Mouse (Mus musculus) ovary, postnatal 36 days (tissue): ENCODE measurements around the gene 1700001P01Rik.
A peak's percentile ranks its signal among the peaks of the same experiment; 100 is the strongest.
"Not testable (repeated sequence)": the region's sequence is repeated elsewhere in the genome, so short reads cannot be mapped to it uniquely, and the experiment has no call there.

Experiments used
- DNase-seq: peaks from one replicate; pipeline ENCODE4 v3.0.0; 2022; ENCODE audit warnings: low spot score, mixed read lengths

Gene 1700001P01Rik

DNA sequence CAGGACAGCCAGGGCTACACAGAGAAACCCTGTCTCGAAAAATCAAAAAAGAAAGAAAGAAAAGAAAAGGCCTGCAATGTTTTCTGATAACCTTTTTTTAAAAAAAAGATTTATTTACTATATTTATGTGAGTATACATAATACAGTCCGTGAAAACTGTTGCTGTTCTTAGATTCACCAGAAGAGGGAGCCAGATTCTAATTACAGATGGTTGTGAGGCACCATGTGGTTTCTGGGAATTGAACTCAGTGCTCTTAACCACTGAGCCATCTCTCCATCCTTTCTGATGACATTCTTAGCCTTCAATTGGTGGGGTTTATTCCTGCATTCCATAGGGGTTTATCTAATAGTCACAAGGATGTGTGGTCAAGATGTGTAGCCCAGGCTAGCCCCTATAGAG lies 17.4 kb upstream of the 1700001P01Rik start:
- DNase-seq: no peak

DNA sequence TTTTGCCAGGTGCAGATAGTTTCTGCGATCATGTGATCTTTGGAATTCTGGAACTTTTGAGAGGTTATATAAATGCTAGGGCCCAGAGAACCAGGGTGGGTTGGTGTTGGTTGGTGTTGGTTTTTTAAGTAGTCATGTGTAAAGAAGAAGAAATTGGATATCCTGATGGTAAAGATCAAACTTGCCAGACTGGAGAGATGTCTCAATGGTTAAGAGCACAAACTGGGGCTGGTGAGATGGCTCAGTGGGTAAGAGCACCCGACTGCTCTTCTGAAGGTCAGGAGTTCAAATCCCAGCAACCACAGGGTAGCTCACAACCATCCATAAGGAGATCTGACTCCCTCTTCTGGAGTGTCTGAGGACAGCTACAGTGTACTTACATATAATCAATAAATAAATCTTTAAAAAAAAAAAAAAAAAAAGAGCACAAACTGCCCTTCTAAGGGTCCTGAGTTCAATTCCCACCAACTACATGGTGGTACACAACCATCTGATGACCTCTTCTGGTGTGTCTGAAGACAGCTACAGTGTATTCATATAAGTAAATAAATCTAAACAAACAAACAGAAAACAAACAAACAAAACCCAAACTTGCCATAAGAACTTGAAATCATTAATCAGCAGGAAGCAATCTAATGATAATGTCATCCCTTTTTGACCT lies 15.2 kb upstream of the 1700001P01Rik start:
- DNase-seq: not testable (repeated sequence)

DNA sequence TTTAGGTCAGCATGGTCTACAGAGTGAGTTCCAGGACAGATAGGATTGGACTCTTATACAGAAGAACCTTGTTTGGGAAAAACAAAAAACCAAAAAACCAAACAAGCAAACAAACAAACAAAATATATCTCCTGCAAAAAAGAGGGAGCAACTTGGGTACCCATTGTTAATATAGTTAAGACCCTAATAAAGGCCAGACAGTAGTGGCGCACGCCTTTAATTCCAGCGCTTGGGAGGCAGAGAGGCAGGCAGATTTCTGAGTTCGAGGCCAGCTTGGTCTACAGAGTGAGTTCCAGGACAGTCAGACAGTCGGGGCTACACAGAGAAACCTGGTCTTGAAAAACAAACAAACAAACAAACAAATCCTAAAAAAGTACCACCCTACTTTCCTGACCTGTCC lies 14.0 kb upstream of the 1700001P01Rik start:
- no peak for DNase-seq

DNA sequence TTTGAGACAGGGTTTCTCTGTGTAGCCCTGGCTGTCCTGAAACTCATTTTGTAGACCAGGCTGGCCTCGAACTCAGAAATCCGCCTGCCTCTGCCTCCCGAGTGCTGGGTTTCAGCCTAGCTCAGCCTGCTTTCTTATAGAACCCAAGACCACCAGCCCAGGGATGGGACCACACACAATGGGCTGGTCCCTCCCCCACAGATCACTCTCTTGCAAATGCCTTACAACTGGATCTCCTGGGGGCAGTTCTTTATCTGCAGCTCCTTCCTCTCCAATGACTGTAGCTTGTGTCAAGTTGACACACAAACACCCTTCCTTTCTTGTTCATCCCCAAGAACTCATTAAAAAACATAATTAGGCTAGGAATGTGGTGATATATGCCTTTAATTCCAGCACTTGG lies 12.2 kb upstream of the 1700001P01Rik start:
- DNase-seq: no peak

DNA sequence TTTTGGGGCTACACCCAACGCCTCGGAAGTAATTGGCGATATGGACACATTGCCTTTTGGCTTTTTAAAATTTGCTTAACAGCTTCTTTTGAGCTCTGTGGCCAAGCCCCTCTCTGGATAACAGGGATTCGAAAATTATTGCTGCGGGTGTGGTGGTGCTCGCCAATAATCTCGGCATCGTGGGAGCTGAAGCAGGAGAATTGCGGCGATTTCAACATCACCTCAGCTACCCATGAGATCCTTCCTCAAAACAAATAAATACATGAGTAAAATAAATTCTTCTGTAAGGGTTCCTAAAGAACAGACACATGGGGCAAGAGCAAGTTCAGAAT lies 6.8 kb upstream of the 1700001P01Rik start:
- DNase-seq: no peak

DNA sequence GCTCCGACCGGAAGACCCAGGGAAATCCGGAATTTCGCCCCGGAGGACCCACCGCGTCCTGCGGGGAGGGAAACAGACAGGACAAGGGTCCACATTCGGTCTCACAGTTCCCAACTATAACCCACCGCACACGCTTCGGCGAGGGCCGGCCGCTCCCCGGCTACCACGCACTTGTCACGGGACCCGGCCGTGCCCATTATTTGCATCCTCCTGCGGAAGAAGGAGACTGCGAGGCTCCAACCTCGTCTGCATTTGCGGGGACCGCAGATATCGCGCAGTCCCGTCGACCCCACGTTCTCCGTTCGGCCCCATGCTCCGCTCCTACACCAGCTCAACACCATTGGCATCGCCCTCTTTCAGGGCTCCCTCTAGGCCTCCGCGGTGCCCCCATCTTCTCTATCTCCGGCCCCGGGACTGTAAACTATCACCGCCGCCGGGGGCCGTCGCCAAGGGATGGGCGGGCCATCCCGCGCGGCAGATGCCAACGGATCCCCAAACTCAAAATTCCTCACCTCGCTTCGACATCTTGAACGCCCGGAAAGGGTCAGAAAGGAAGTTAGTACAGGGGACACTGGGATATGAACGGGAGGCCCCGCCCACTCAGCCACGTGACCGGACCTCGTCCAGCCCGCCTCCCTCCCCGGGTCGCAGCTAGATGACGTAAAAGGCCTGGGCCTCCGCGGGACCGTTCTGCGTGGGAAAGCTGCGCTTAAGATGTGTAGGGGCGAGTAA lies 6.3 kb upstream of the 1700001P01Rik start, which contains the start of gene Rpl23:
Gene Rpl23 (minus strand): TSS at position 606 of the 732 bp plus-strand sequence.
- DNase-seq: peak; percentile 99

DNA sequence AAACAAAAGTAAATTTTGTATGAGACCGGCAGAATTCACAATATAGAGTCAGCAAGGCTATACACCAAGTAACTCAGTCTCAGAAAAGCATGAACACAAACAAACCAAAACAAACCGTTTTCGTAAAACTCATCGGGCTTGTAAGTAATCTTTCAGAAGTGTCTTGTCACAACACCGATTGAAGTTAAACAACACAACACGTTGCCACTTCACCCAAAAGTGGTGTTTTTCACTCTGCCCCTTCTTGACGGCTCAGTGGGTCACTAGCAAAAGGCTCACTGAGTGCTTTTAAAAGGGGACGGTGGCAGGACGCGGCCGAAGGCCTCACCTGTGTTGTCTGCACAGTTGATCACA lies 5.7 kb upstream of the 1700001P01Rik start:
- DNase-seq: no peak

DNA sequence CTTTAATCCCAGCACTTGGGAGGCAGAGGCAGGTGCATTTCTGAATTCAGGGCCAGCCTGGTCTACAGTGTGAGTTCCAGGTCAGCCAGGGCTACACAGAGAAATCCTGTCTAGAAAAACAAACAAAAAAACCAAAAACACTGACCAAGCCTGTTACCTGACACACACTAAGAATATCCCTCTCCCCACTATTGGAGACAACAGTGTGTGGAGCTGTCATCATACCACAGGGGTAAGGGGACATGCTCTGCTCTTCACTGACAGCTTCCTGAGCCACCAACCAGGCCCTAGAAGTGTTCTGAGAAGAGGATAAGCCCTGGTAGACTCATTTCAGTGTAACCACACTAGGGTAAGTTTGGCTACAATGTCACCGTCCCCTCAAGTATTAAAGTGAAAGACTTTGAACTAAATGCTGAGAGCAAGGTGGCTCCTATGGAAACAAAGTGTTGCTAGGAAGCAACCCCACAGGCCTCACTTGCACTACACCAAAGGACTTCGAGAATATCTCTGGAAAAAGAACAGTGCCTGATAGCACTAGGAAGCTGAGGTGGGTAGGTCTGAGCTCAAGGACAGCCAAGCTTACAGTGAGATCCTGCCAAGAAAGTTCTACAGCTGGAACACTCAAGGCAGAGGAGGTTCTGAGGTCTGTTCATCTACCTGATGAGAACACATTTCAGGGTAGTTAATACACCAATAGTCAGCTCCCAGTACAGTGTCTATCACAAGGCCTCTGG lies 4.4 kb upstream of the 1700001P01Rik start:
- no peak for DNase-seq

DNA sequence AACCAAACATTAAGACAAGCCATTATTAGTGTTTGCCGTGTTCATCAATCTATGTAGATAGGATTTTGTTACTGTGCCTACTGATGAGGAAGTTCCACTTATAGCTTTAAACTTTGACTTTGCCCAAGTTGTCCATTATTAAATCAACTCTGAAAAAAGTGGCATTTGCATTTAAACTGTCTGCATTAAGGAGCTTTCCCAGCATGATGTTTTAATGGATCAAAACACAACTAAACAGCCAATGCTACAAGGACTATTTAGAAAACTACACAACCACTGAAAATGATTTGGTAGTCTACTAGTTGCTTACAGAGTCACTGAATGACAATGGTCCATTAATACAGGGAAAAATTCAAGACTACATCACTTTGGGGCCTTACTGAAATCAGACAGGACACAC lies 3.2 kb upstream of the 1700001P01Rik start:
- DNase-seq: no peak

DNA sequence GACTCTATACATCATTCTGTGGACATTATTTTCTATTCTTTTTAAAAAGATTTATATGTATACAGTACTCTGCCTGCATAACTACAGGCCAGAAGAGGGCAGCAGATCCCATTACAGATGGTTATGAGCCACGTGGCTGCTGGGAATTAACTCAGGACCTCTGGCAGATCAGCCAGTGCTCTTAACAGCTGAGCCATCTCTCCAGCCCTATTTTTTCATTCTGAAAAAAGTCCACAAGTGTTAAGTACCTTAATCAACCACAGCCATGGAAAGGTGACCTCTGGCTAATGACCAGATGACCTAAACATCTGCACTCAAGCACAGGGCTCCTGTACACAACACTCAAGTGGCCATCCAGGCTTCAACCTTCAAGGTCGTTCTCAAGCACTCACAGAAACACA lies 1.4 kb upstream of the 1700001P01Rik start:
- no peak for DNase-seq

DNA sequence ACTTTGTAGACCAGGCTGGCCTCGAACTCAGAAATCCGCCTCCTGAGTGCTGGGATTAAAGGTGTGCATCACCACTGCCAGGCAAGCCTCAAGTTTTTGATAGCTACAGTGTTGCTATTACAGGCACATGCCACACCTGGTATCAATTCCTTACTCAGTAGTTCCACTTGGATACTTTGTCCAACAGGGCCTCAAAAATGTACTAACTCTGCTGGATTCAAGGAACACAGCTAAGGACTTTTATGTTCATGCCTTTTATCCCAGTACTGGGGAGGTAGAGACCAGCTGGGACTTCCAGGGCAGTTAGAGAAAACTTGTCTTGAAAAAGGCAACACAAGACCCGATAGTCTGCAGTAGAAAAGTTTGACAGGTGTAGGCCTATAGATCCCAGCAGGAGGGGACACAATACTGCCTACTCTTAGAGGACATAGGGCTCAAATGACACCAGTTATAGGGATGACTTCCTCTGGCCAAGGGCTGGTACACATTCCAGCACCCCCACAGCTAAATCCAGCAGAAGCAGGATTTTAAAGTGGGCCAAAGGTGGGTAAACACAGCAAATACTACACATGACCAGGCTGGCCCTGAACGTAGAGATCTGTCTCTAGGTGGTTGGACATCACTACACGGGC lies 895 bp upstream of the 1700001P01Rik start:
- DNase-seq: no peak

DNA sequence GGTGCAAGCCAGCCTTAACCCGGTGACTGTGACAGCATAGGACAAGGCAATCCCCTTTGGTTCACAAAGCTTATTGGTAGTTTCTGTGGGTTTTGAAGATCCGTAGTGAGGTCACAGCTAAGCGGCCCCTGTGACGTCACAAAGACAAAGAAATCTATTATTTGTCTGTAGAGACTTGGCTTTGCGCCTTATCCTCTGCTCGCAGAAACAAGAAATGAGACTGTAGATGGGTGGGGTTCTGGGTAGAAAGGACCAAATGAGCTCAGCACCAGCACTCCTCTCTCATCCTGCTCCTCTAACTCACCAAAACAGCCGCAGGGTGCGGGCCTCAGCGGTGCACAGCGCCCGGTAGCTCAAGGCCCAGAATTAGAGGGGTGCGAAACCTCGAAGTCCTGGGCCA lies 532 bp downstream of the 1700001P01Rik start:
- no peak for DNase-seq

DNA sequence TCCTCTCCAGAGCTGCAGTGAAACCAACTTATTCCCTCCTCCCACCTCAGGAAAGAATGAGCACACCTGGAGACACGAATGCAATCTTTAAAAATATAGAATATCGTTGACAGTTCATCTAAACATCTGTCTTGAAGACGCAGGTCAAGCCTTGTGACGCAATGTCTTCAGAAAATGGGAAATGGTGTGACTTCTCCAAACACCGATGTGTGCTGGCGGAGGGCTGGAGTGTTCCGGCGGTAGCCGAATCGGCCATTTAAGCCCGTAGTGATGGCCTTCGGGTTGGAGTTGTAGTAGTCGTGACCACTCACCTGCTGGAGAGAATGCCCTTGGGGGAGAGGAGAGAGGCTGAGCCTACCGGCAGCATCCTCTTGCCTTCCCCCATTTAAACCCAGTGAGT lies 4.3 kb downstream of the 1700001P01Rik start:
- no peak for DNase-seq

DNA sequence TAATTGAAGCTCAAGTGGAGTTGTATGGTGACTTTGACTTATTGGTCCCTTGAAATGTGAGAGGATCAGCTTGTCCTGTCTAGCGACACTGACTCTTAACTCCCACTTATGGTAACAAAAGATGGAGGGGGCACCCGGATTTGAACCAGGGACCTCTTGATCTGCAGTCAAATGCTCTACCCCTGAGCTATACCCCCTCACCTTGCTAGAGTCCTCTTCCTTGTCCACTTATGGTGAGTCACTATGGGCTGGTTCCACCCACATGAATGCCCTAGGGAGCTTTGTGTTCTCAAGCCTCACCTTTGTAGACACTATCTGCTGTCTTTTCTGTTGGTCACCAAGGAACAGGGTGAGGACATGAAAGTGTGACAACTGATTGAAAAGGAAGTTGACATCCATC lies 6.0 kb downstream of the 1700001P01Rik start:
- DNase-seq: no peak

DNA sequence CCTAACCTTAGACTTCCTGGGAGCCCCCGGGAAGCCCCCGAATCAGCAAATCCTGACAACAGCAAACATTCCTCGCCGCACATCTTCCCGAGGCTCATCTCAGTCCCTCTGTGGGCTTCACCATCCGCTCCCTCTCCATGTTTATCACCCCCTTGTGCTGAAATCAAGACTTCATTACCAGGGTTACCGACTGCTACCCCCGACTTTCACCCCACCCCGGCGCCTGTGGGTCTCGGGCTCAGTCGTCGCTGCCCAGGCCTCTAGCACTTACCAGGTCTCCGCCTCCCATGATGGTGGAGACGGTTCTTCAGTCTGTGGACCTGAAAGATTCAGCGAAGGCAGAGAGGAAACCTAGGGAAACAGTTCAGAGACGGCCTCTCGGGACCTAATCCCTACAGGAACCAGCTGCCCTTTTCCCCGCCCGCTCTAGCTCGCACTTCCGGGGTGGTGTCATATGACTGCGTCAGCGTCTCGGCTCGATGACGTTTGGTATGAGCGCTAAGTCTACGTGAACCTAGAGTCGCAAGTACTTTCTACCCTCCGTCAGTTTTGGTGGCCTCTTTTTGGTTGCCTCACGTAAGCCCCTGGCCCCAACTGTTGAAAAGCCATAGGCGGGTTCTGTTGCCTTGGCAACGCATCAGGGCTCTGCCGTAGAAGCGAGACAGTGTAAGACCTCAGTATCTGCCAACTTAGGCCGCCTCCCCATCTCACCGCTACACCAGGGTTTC lies 9.4 kb downstream of the 1700001P01Rik start, which contains the start of gene Cwc25:
Gene Cwc25 (minus strand): TSS at position 403 of the 728 bp plus-strand sequence.
- DNase-seq: peak; percentile 92

DNA sequence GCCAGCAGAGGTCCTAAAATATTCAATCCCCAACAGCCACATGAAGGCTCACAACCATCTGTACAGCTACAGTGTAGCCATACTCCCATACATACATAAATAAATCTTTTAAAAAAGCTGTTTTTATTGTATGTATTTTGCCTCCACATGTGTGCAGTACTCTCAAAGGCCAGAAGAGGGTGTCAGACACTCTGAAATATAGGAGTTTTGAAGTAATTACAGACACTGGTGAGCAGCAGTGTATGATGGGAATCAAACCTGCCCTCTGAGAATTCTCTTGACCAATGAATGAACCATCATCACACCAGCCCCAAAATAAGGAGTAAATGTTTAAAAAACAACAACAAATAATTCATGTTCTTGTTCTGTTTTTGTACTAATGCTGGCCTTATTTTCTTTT lies 14.1 kb downstream of the 1700001P01Rik start:
- no peak for DNase-seq

DNA sequence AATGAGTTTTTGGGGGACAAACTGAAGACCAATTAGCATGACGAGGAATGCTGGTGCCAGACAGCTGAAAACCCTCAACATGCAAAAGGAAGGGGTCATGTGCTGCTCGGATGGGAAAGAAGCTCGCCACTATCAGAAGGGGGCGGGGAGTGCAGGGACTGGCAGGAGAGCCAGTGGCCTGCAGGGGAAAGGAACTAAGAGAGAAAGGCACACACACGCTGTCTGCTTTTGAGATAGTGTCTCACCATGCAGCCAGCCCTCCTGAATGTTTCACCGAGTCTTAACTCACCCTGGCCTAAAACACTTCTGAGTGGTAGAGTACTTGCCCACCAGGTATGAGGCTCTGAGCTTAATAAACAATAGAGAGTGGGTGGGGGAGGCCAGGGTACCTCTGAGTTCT lies 16.8 kb downstream of the 1700001P01Rik start:
- DNase-seq: no peak

DNA sequence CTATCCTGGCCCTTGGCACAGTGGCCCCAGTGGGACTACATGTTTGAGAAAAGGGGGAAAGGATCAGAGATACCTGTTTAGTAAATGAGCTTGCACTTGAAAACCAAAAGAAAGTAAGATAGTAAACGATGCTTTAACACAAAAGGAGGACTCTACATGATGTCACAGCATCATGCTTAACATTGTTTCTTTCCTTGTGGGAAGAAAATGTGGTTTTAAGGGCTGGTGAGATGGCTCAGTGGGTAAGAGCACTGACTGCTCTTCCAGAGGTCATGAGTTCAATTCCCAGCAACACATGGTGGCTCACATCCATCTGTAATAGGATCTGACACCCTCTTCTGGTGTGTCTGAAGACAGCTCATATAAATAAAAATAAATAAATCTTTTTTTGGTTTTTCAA lies 17.6 kb downstream of the 1700001P01Rik start:
- DNase-seq: no peak

DNA sequence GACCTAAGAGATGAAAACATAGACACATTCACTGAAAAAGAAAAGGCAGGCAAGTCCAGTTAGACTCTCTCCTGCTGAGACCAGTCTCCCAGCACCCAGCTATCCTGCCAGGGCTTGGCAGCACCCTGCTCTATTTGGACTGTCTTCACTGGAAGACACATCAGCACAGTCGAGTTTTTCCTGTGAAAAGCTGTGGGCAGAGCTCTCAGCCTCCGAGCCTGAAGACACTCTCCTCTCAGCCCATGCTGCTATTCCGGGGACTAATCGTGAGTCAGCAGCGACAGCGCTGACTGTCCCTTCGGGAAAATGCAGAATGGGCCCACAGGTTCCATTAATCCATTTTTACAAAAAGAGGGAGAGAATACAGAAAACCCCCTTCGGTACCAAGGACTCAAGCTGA lies 22.4 kb downstream of the 1700001P01Rik start:
- no peak for DNase-seq

DNA sequence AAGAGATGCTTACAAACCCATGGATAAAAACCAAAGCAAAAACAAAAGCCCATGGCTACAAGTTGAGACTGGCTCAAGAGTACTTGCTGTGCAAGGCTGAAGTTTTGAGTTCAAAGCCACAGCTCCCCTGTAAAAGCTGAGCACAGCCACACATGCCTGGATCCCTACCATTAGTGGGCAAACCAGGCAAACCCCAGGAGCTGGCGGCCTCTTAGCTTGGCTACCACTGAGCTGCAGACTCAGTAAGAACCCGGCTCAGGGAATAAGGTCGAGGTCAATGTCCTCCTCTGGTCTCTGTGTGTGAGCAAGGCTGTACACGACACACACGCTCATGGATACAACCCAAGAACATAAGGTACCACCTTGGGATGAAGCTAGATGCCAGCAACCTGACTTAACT lies 27.2 kb downstream of the 1700001P01Rik start:
- no peak for DNase-seq

DNA sequence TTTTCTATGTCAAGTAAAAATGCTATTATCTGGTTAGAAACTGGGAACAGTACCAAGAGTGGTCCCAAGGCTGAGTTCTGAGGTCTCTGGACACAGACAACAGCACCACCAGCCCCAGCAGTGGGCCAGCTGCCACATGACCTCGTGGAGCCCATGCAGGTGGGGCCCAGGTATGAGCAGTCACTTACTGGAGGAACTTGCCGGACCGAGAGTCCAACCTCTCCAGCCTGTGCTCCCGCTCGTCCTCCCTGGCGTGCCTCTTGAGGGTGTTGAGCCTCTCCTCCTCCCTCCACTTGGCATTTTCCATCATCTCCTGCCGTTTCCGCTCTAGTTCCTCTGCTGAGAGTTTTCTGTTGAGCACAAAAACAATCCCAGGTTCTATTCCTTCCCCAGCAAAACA lies 27.9 kb downstream of the 1700001P01Rik start:
- DNase-seq: peak; percentile 26

DNA sequence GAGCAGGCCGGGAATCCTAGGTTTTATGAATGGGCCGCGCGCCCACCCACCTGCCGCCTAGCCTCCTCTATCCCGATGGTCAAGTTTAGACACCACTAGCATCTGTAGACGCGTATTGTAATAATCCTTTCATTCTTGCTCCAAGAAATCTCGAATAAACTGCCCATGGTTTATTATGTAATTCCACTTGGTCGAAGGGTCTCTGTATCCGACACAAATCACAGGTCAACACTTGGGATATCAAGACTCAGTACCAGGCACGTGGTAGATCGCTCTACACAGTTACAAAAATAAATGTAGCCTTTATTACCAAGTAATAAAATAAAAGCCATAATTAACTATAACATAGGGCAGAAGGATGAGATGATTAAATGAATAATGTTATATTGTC lies 30.4 kb downstream of the 1700001P01Rik start:
- no peak for DNase-seq
